Mouse (Mus musculus): ENCODE measurements around the gene Cd52. TPM values are rescaled to one million over a fixed set of nuclear protein-coding genes. Genes with fewer than 3 reads are reported as not detected.

Cd52 gene
- polyA plus RNA-seq, 1 experiment from 2014 or later = 23.8 TPM

- Histone ChIP-seq H3K27ac (ENCODE audit: low read length) (no peak overlapping the region), H3K4me3 (ENCODE audit: low read length) (no peak overlapping the region), H3K9me3 (ENCODE audit: control insufficient read depth, low read length) (no peaks in the 10 kb centered on the region), H3K4me2 (ENCODE audit: low read depth, low read length) (no peak overlapping the region), H3K36me3 (ENCODE audit: control insufficient read depth, insufficient read depth, low read length) (no peaks in the 10 kb centered on the region), H3K9ac (ENCODE audit: low read length) (no peak overlapping the region), H3K4me1 (replicated peaks; ENCODE audit: control insufficient read depth, insufficient read depth, low read length) (peaks cover 6% of the 10 kb centered on the region; the same call in 1 of the 2 replicates), H3K27me3 (ENCODE audit: control insufficient read depth, insufficient read depth, low read depth, low read length) (no peaks in the 10 kb centered on the region)
- 28% methylated on average over 8 of the region's 8 CpGs for WGBS
- ATAC-seq (ENCODE audit: low read depth) = no peak
These were observed 3.7 kb upstream of the Cd52 start for GRCm38 (mm10) chr4:134098628-134099027.

- Histone ChIP-seq H3K9me3 (ENCODE audit: control insufficient read depth, low read length) (no peaks in the 10 kb centered on the region), H3K4me1 (replicated peaks; ENCODE audit: control insufficient read depth, insufficient read depth, low read length) (no peaks in the 10 kb centered on the region), H3K9ac (ENCODE audit: low read length) (no peak overlapping the region), H3K27ac (ENCODE audit: low read length) (no peak overlapping the region), H3K4me2 (ENCODE audit: low read depth, low read length) (no peak overlapping the region), H3K36me3 (ENCODE audit: control insufficient read depth, insufficient read depth, low read length) (no peaks in the 10 kb centered on the region), H3K27me3 (ENCODE audit: control insufficient read depth, insufficient read depth, low read depth, low read length) (no peaks in the 10 kb centered on the region), H3K4me3 (ENCODE audit: low read length) (no peak overlapping the region)
- no peak for ATAC-seq (ENCODE audit: low read depth)
- WGBS = 58% methylated on average over 5 of the region's 5 CpGs
These were observed 2.2 kb upstream of the Cd52 start for GRCm38 (mm10) chr4:134097015-134097608.

- H3K36me3 ChIP-seq (ENCODE audit: control insufficient read depth, insufficient read depth, low read length) = no peaks in the 10 kb centered on the region
- H3K4me3 ChIP-seq (ENCODE audit: low read length) = no peak overlapping the region
- no peaks in the 10 kb centered on the region for H3K9me3 ChIP-seq (ENCODE audit: control insufficient read depth, low read length)
- no peak overlapping the region for H3K4me2 ChIP-seq (ENCODE audit: low read depth, low read length)
- 78% methylated on average over 3 of the region's 3 CpGs for WGBS
- no peak for ATAC-seq (ENCODE audit: low read depth)
- H3K27me3 ChIP-seq (ENCODE audit: control insufficient read depth, insufficient read depth, low read depth, low read length) = no peaks in the 10 kb centered on the region
- no peak overlapping the region for H3K9ac ChIP-seq (ENCODE audit: low read length)
- H3K4me1 ChIP-seq (replicated peaks; ENCODE audit: control insufficient read depth, insufficient read depth, low read length) = no peaks in the 10 kb centered on the region
- no peak overlapping the region for H3K27ac ChIP-seq (ENCODE audit: low read length)
These were observed 1.2 kb upstream of the Cd52 start for GRCm38 (mm10) chr4:134096120-134096519.

GRCm38 (mm10) chr4:134094004-134094564 lies 798 bp downstream of the Cd52 start:
- Histone ChIP-seq H3K27ac (ENCODE audit: low read length) (no peak overlapping the region), H3K27me3 (ENCODE audit: control insufficient read depth, insufficient read depth, low read depth, low read length) (no peaks in the 10 kb centered on the region), H3K9ac (ENCODE audit: low read length) (no peak overlapping the region), H3K4me2 (ENCODE audit: low read depth, low read length) (no peak overlapping the region), H3K4me3 (ENCODE audit: low read length) (no peak overlapping the region), H3K36me3 (ENCODE audit: control insufficient read depth, insufficient read depth, low read length) (no peaks in the 10 kb centered on the region), H3K4me1 (replicated peaks; ENCODE audit: control insufficient read depth, insufficient read depth, low read length) (no peaks in the 10 kb centered on the region), H3K9me3 (ENCODE audit: control insufficient read depth, low read length) (no peaks in the 10 kb centered on the region)
- no peak for ATAC-seq (ENCODE audit: low read depth)
- WGBS = 84% methylated on average over 7 of the region's 7 CpGs

GRCm38 (mm10) chr4:134092382-134093288 lies 2.2 kb downstream of the Cd52 start:
- H3K4me2 ChIP-seq (ENCODE audit: low read depth, low read length) = no peak overlapping the region
- no peaks in the 10 kb centered on the region for H3K27me3 ChIP-seq (ENCODE audit: control insufficient read depth, insufficient read depth, low read depth, low read length)
- WGBS = 73% methylated on average over 6 of the region's 6 CpGs
- H3K4me3 ChIP-seq (ENCODE audit: low read length) = no peak overlapping the region
- no peaks in the 10 kb centered on the region for H3K4me1 ChIP-seq (replicated peaks; ENCODE audit: control insufficient read depth, insufficient read depth, low read length)
- H3K9me3 ChIP-seq (ENCODE audit: control insufficient read depth, low read length) = no peaks in the 10 kb centered on the region
- H3K9ac ChIP-seq (ENCODE audit: low read length) = no peak overlapping the region
- H3K36me3 ChIP-seq (ENCODE audit: control insufficient read depth, insufficient read depth, low read length) = no peaks in the 10 kb centered on the region
- no peak for ATAC-seq (ENCODE audit: low read depth)
- no peak overlapping the region for H3K27ac ChIP-seq (ENCODE audit: low read length)

GRCm38 (mm10) chr4:134091225-134091529 lies 3.7 kb downstream of the Cd52 start:
- Histone ChIP-seq H3K36me3 (ENCODE audit: control insufficient read depth, insufficient read depth, low read length) (no peaks in the 10 kb centered on the region), H3K4me1 (replicated peaks; ENCODE audit: control insufficient read depth, insufficient read depth, low read length) (no peaks in the 10 kb centered on the region), H3K4me3 (ENCODE audit: low read length) (no peak overlapping the region), H3K27me3 (ENCODE audit: control insufficient read depth, insufficient read depth, low read depth, low read length) (no peaks in the 10 kb centered on the region), H3K27ac (ENCODE audit: low read length) (no peak overlapping the region), H3K4me2 (ENCODE audit: low read depth, low read length) (no peak overlapping the region), H3K9me3 (ENCODE audit: control insufficient read depth, low read length) (no peaks in the 10 kb centered on the region), H3K9ac (ENCODE audit: low read length) (no peak overlapping the region)
- ATAC-seq (ENCODE audit: low read depth) = no peak
- WGBS = 81% methylated on average over 6 of the region's 6 CpGs

GRCm38 (mm10) chr4:134090521-134091224 lies 4.2 kb downstream of the Cd52 start:
- Histone ChIP-seq H3K4me3 (ENCODE audit: low read length) (no peak overlapping the region), H3K9me3 (ENCODE audit: control insufficient read depth, low read length) (no peaks in the 10 kb centered on the region), H3K4me1 (replicated peaks; ENCODE audit: control insufficient read depth, insufficient read depth, low read length) (no peaks in the 10 kb centered on the region), H3K27me3 (ENCODE audit: control insufficient read depth, insufficient read depth, low read depth, low read length) (no peaks in the 10 kb centered on the region), H3K36me3 (ENCODE audit: control insufficient read depth, insufficient read depth, low read length) (no peaks in the 10 kb centered on the region), H3K27ac (ENCODE audit: low read length) (no peak overlapping the region), H3K4me2 (ENCODE audit: low read depth, low read length) (no peak overlapping the region), H3K9ac (ENCODE audit: low read length) (no peak overlapping the region)
- ATAC-seq (ENCODE audit: low read depth) = no peak
- WGBS = 75% methylated on average over 16 of the region's 16 CpGs

- no peak for ATAC-seq (ENCODE audit: low read depth)
- H3K4me3 ChIP-seq (ENCODE audit: low read length) = no peak overlapping the region
- H3K9me3 ChIP-seq (ENCODE audit: control insufficient read depth, low read length) = no peaks in the 10 kb centered on the region
- 76% methylated on average over 9 of the region's 9 CpGs for WGBS
- H3K27me3 ChIP-seq (ENCODE audit: control insufficient read depth, insufficient read depth, low read depth, low read length) = no peaks in the 10 kb centered on the region
- H3K4me2 ChIP-seq (ENCODE audit: low read depth, low read length) = no peak overlapping the region
- H3K27ac ChIP-seq (ENCODE audit: low read length) = no peak overlapping the region
- no peaks in the 10 kb centered on the region for H3K36me3 ChIP-seq (ENCODE audit: control insufficient read depth, insufficient read depth, low read length)
- no peaks in the 10 kb centered on the region for H3K4me1 ChIP-seq (replicated peaks; ENCODE audit: control insufficient read depth, insufficient read depth, low read length)
- no peak overlapping the region for H3K9ac ChIP-seq (ENCODE audit: low read length)
These were observed 5.9 kb downstream of the Cd52 start for GRCm38 (mm10) chr4:134089029-134089428.

- Histone ChIP-seq H3K36me3 (ENCODE audit: control insufficient read depth, insufficient read depth, low read length) (no peaks in the 10 kb centered on the region), H3K9me3 (ENCODE audit: control insufficient read depth, low read length) (no peaks in the 10 kb centered on the region), H3K27ac (ENCODE audit: low read length) (no peak overlapping the region), H3K27me3 (ENCODE audit: control insufficient read depth, insufficient read depth, low read depth, low read length) (no peaks in the 10 kb centered on the region), H3K4me3 (ENCODE audit: low read length) (no peak overlapping the region), H3K4me2 (ENCODE audit: low read depth, low read length) (no peak overlapping the region), H3K9ac (ENCODE audit: low read length) (no peak overlapping the region), H3K4me1 (replicated peaks; ENCODE audit: control insufficient read depth, insufficient read depth, low read length) (no peaks in the 10 kb centered on the region)
- 31% methylated on average over 7 of the region's 7 CpGs for WGBS
- peak; percentile 60; the same call in 1 of the 2 replicates for ATAC-seq (ENCODE audit: low read depth)
These were observed 7.5 kb downstream of the Cd52 start for GRCm38 (mm10) chr4:134087412-134087811.

All from lung, embryonic 16.5 days (tissue).